Mouse (Mus musculus) heart, adult 2 months (tissue): ENCODE measurements around the gene Lcn6.

ENCODE experiments used
- CTCF ChIP-seq: fragments of 200-600 bp; IDR thresholded peaks from 2 replicates; pipeline ENCODE4 v1.8.1; 2022; ENCODE audit warnings: antibody characterized with exemption, mild to moderate bottlenecking, moderate library complexity
- POLR2A ChIP-seq: fragments of 200-500 bp; IDR thresholded peaks from 2 replicates; pipeline ENCODE4 v1.6.1; 2011; ENCODE audit warnings: mild to moderate bottlenecking, low read depth, low read length, control low read depth; ENCODE audit not compliant: insufficient read depth

GRCm38 (mm10) chr2:25656691-25657090 is 19.9 kb upstream of the Lcn6 start:
- TF ChIP-seq CTCF (no peak), POLR2A (no peak)
